Mouse (Mus musculus) cerebellum, adult 2 months (tissue): ENCODE results near the gene Blnk. TPM values are rescaled to one million over a fixed set of nuclear protein-coding genes. Genes with fewer than 3 reads are reported as not detected.

ENCODE experiments used
- DNase-seq, 2 experiments: peaks; one replicate each; pipeline ENCODE4 v3.0.0; 2021
- H3K27ac ChIP-seq: fragments of 200-500 bp; 2 replicates; pipeline ENCODE4 v1.5.1; 2012; ENCODE audit warnings: low read length, control low read depth, inconsistent platforms; ENCODE audit not compliant: insufficient read depth
- H3K27me3 ChIP-seq: fragments of 200-500 bp; 2 replicates; pipeline ENCODE4 v1.6.1; 2012; ENCODE audit warnings: inconsistent platforms, mild to moderate bottlenecking, low read length, moderate library complexity; ENCODE audit not compliant: control insufficient read depth, insufficient read depth
- H3K4me1 ChIP-seq: fragments of 200-500 bp; 2 replicates; pipeline ENCODE4 v1.6.1; 2011; ENCODE audit warnings: low read length; ENCODE audit not compliant: control insufficient read depth, insufficient read depth
- H3K4me3 ChIP-seq: fragments of 200-500 bp; replicated peaks from 2 replicates; pipeline ENCODE3; 2011; ENCODE audit warnings: mild to moderate bottlenecking, low read depth, low read length, control low read depth; ENCODE audit not compliant: insufficient read depth
- CTCF ChIP-seq: fragments of 200-500 bp; IDR thresholded peaks from 2 replicates; pipeline ENCODE4 v1.5.1; 2011; ENCODE audit warnings: low read depth, mild to moderate bottlenecking, control low read depth, low read length, moderate library complexity, borderline replicate concordance; ENCODE audit not compliant: insufficient read depth
- POLR2A ChIP-seq: fragments of 200-500 bp; IDR thresholded peaks from 2 replicates; pipeline ENCODE4 v1.6.1; 2011; ENCODE audit warnings: low read length, control low read depth, borderline replicate concordance; ENCODE audit not compliant: insufficient read depth
- WGBS: fragments of 180-500 bp; shearing (Covaris S2); methylation state at CpG from one replicate; pipeline ENCODE4 v1.1.7; 2018; 5-methylcytosine and 5-hydroxymethylcytosine counted together
- polyA plus RNA-seq: library from polyadenylated mRNA; depleted of rRNA; stranded (reverse); fragments of >200 nt; gene quantifications from 2 replicates; pipeline ENCODE4 v1.2.3, GENCODE M21; 2012

The Blnk gene
- polyA plus RNA-seq, 1 experiment = 0.92 TPM

GRCm38 (mm10) chr19:40990781-40991343, 3.5 kb downstream of the Blnk start:
- Histone ChIP-seq H3K27me3 (no peaks in the 10 kb centered on the region), H3K4me1 (no peaks in the 10 kb centered on the region), H3K4me3 (no peak overlapping the region), H3K27ac (no peak overlapping the region)
- no peak for TF ChIP-seq POLR2A
- no peak for TF ChIP-seq CTCF
- WGBS = 85% methylated on average over 17 of the region's 17 CpGs
- DNase-seq = no peak

GRCm38 (mm10) chr19:40989961-40990600, 4.3 kb downstream of the Blnk start:
- Histone ChIP-seq H3K27me3 (no peaks in the 10 kb centered on the region), H3K27ac (no peak overlapping the region), H3K4me3 (no peak overlapping the region), H3K4me1 (no peaks in the 10 kb centered on the region)
- WGBS = 76% methylated on average over 9 of the region's 9 CpGs
- no peak for DNase-seq
- no peak for TF ChIP-seq CTCF
- no peak for TF ChIP-seq POLR2A

- TF ChIP-seq CTCF (no peak), POLR2A (no peak)
- Histone ChIP-seq H3K4me1 (no peaks in the 10 kb centered on the region), H3K27ac (no peak overlapping the region), H3K4me3 (no peak overlapping the region), H3K27me3 (no peaks in the 10 kb centered on the region)
- no peak for DNase-seq
- 80% methylated on average over 5 of the region's 5 CpGs for WGBS
These were observed 5.5 kb downstream of the Blnk start for GRCm38 (mm10) chr19:40988856-40989255.

GRCm38 (mm10) chr19:40984536-40984935, 9.8 kb downstream of the Blnk start:
- no peak for DNase-seq
- H3K27me3 ChIP-seq = no peaks in the 10 kb centered on the region
- no peaks in the 10 kb centered on the region for H3K4me1 ChIP-seq
- no peak overlapping the region for H3K4me3 ChIP-seq
- 100% methylated on average over 1 of the region's 1 CpGs for WGBS
- H3K27ac ChIP-seq = no peak overlapping the region
- TF ChIP-seq CTCF (no peak), POLR2A (no peak)

GRCm38 (mm10) chr19:40980671-40981070, 13.7 kb downstream of the Blnk start:
- Histone ChIP-seq H3K27me3 (no peaks in the 10 kb centered on the region), H3K4me3 (no peak overlapping the region), H3K27ac (no peak overlapping the region), H3K4me1 (no peaks in the 10 kb centered on the region)
- 78% methylated on average over 5 of the region's 5 CpGs for WGBS
- no peak for TF ChIP-seq POLR2A
- TF ChIP-seq CTCF = no peak
- DNase-seq = no peak

- TF ChIP-seq POLR2A (no peak), CTCF (no peak)
- Histone ChIP-seq H3K4me1 (no peaks in the 10 kb centered on the region), H3K27me3 (no peaks in the 10 kb centered on the region), H3K4me3 (no peak overlapping the region), H3K27ac (no peak overlapping the region)
- no peak for DNase-seq
- 42% methylated on average over 5 of the region's 5 CpGs for WGBS
These were observed 16.3 kb downstream of the Blnk start for GRCm38 (mm10) chr19:40978026-40978425.

- no peak overlapping the region for H3K4me3 ChIP-seq
- H3K4me1 ChIP-seq = no peaks in the 10 kb centered on the region
- TF ChIP-seq CTCF (no peak), POLR2A (no peak)
- H3K27me3 ChIP-seq = no peaks in the 10 kb centered on the region
- H3K27ac ChIP-seq = no peak overlapping the region
- no peak for DNase-seq
- 92% methylated on average over 11 of the region's 11 CpGs for WGBS
These were observed 17.1 kb downstream of the Blnk start for GRCm38 (mm10) chr19:40976946-40977917.
